Mouse (Mus musculus): ENCODE data around the gene Glod4. TPM values are rescaled to one million over a fixed set of nuclear protein-coding genes. Genes with fewer than 3 reads are reported as not detected.

Glod4 gene
- polyA plus RNA-seq, 1 experiment from 2014 or later = 123 TPM

DNA sequence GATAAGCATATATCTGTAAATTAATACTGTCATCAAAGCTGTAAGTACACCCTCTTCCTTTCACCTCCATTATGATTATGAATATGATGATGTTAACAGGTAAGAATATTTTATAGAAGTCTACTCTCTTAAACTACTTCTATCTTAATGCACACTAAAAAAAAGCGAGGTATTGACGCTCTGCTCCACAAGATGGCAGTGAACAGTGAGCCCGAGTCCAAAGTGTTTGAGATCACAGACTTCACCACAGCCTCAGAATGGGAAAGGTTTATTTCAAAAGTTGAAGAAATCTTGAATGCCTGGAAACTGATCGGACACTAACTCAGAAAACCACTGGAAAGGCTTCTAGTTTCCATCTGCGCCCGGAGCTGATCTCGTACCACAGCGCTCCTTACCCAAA is 149.9 kb downstream of the Glod4 start:
- ATAC-seq = no peak
- Histone ChIP-seq H3K9ac (ENCODE audit: low read depth, low read length) (no peak overlapping the region), H3K27ac (ENCODE audit: low read length) (no peak overlapping the region), H3K4me3 (ENCODE audit: low read depth, low read length) (no peak overlapping the region), H3K36me3 (ENCODE audit: control insufficient read depth, insufficient read depth, low read length) (peaks cover 2% of the 10 kb centered on the region; the same call in 1 of the 2 replicates), H3K4me1 (ENCODE audit: control insufficient read depth, insufficient read depth, low read length) (no peaks in the 10 kb centered on the region), H3K4me2 (ENCODE audit: low read length) (no peak overlapping the region), H3K27me3 (ENCODE audit: control insufficient read depth, insufficient read depth, low read depth, low read length) (no peaks in the 10 kb centered on the region), H3K9me3 (replicated peaks; ENCODE audit: control insufficient read depth, low read length, poor library complexity, severe bottlenecking) (no peaks in the 10 kb centered on the region)
- WGBS = 92% methylated on average over 8 of the region's 8 CpGs

DNA sequence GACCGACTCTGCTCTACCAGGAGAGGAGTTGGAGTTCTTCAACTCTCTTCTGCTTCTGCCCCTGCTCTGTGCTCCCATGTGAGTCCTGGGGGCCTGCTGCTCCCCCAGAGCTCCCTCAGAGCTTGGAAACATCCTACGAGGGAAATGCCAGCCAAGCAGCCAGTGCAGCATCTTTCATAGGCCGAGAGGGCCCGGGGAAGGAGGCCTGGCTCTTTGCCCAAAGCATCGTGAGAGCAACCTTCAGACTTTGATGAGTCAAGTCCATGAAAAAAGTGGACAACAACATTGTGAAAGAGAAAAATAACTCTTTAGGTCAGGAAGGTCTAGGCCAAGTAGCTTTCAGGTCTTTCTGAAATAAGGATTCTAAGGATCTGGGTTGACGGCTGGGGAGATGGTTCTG is 153.7 kb downstream of the Glod4 start:
- 82% methylated on average over 6 of the region's 6 CpGs for WGBS
- Histone ChIP-seq H3K27ac (ENCODE audit: low read length) (no peak overlapping the region), H3K9ac (ENCODE audit: low read depth, low read length) (no peak overlapping the region), H3K27me3 (ENCODE audit: control insufficient read depth, insufficient read depth, low read depth, low read length) (no peaks in the 10 kb centered on the region), H3K4me1 (ENCODE audit: control insufficient read depth, insufficient read depth, low read length) (no peaks in the 10 kb centered on the region), H3K4me2 (ENCODE audit: low read length) (no peak overlapping the region), H3K4me3 (ENCODE audit: low read depth, low read length) (no peak overlapping the region), H3K36me3 (ENCODE audit: control insufficient read depth, insufficient read depth, low read length) (no peaks in the 10 kb centered on the region; the same call in 1 of the 2 replicates), H3K9me3 (replicated peaks; ENCODE audit: control insufficient read depth, low read length, poor library complexity, severe bottlenecking) (no peaks in the 10 kb centered on the region)
- ATAC-seq = no peak

- H3K27ac ChIP-seq (ENCODE audit: low read length) = no peak overlapping the region
- no peaks in the 10 kb centered on the region for H3K9me3 ChIP-seq (replicated peaks; ENCODE audit: control insufficient read depth, low read length, poor library complexity, severe bottlenecking)
- H3K4me1 ChIP-seq (ENCODE audit: control insufficient read depth, insufficient read depth, low read length) = no peaks in the 10 kb centered on the region
- H3K9ac ChIP-seq (ENCODE audit: low read depth, low read length) = no peak overlapping the region
- H3K4me3 ChIP-seq (ENCODE audit: low read depth, low read length) = no peak overlapping the region
- no peak overlapping the region for H3K4me2 ChIP-seq (ENCODE audit: low read length)
- WGBS = 91% methylated on average over 4 of the region's 4 CpGs
- no peaks in the 10 kb centered on the region; the same call in 1 of the 2 replicates for H3K36me3 ChIP-seq (ENCODE audit: control insufficient read depth, insufficient read depth, low read length)
- H3K27me3 ChIP-seq (ENCODE audit: control insufficient read depth, insufficient read depth, low read depth, low read length) = no peaks in the 10 kb centered on the region
- ATAC-seq = no peak
These were observed 155.0 kb downstream of the Glod4 start for GRCm38 (mm10) chr11:76088506-76088905.

DNA sequence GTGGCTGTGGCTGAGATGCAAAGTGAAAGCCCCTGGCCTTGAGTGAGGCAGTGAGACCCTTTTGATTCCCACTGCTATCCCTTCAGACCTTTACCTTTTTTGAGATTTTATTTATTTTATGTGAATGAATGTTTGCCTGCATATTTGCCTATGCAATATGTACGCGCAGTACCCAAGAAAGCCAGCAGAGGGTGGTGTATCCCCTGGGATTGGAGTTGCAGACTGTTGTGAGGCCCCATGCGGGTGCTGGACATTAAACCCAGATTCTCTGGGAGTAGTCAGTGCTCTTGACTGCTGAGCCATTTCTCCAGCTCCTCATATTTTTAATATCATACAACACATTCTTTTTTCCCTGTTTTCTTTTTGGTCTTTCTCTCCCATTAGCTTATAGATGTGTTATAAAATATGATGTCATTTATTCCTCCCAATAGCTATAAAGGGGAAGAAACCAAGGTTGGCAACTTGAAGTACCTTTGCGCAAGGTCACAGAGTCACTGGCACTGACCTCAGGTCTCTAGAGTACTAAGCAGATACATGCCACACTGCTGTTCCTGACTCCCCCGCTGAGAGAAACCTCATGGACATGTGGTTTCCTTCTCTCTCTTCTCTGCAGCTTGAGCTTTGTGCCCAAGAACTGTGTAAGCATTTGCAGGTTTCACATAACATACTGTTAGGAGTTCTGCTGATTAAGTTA is 157.5 kb downstream of the Glod4 start:
- Histone ChIP-seq H3K27ac (ENCODE audit: low read length) (no peak overlapping the region), H3K9me3 (replicated peaks; ENCODE audit: control insufficient read depth, low read length, poor library complexity, severe bottlenecking) (no peaks in the 10 kb centered on the region), H3K27me3 (ENCODE audit: control insufficient read depth, insufficient read depth, low read depth, low read length) (no peaks in the 10 kb centered on the region), H3K4me3 (ENCODE audit: low read depth, low read length) (no peak overlapping the region), H3K9ac (ENCODE audit: low read depth, low read length) (no peak overlapping the region), H3K36me3 (ENCODE audit: control insufficient read depth, insufficient read depth, low read length) (peaks cover 14% of the 10 kb centered on the region), H3K4me1 (ENCODE audit: control insufficient read depth, insufficient read depth, low read length) (no peaks in the 10 kb centered on the region), H3K4me2 (ENCODE audit: low read length) (no peak overlapping the region)
- ATAC-seq = no peak
- WGBS = 69% methylated on average over 5 of the region's 5 CpGs

DNA sequence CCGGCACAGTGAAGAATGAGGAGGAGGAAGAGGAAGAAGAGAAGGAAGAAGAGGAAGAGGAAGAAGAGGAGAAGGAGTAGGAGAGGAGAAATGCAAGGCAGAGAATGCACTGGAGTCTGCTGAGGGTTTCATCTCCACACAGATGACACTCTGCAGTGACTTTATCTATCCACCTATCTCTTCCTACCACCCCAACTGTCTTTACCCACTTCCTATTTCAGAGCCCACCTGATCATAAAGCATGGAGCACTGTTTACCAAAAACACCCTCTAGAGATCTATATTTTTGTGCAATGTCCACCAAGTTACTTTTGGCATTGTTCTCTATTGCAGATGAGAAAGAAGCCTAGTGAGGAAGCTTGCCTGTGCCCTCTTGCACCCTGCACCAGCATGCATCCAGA is 158.6 kb downstream of the Glod4 start:
- H3K27me3 ChIP-seq (ENCODE audit: control insufficient read depth, insufficient read depth, low read depth, low read length) = no peaks in the 10 kb centered on the region
- no peaks in the 10 kb centered on the region for H3K9me3 ChIP-seq (replicated peaks; ENCODE audit: control insufficient read depth, low read length, poor library complexity, severe bottlenecking)
- no peak for ATAC-seq
- H3K4me2 ChIP-seq (ENCODE audit: low read length) = no peak overlapping the region
- no peak overlapping the region for H3K9ac ChIP-seq (ENCODE audit: low read depth, low read length)
- 93% methylated on average over 1 of the region's 1 CpGs for WGBS
- H3K4me1 ChIP-seq (ENCODE audit: control insufficient read depth, insufficient read depth, low read length) = no peaks in the 10 kb centered on the region
- H3K4me3 ChIP-seq (ENCODE audit: low read depth, low read length) = no peak overlapping the region
- peaks cover 24% of the 10 kb centered on the region for H3K36me3 ChIP-seq (ENCODE audit: control insufficient read depth, insufficient read depth, low read length)
- no peak overlapping the region for H3K27ac ChIP-seq (ENCODE audit: low read length)

DNA sequence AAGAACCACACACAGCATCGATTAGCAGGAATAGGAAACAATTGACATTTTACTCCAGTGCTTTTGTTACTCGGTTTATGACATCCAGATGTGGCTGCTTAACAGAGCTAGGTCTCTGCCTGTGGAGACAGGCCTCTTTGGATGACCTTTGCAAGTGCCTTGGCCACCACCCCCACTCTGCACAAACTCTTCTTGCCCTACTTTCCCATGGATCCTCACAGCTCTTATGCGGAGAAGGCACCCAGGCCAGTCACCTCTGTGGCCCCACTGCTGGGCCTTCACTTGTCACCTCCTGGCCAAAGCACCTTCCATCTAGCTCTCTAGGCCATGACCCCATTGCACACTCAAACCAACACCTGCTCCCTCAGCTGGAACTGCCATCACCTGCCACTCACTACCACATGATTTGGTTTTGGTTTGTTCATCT is 159.6 kb downstream of the Glod4 start:
- H3K4me2 ChIP-seq (ENCODE audit: low read length) = no peak overlapping the region
- H3K4me1 ChIP-seq (ENCODE audit: control insufficient read depth, insufficient read depth, low read length) = no peaks in the 10 kb centered on the region
- no peaks in the 10 kb centered on the region for H3K27me3 ChIP-seq (ENCODE audit: control insufficient read depth, insufficient read depth, low read depth, low read length)
- ATAC-seq = no peak
- no peak overlapping the region for H3K9ac ChIP-seq (ENCODE audit: low read depth, low read length)
- no peaks in the 10 kb centered on the region for H3K9me3 ChIP-seq (replicated peaks; ENCODE audit: control insufficient read depth, low read length, poor library complexity, severe bottlenecking)
- H3K27ac ChIP-seq (ENCODE audit: low read length) = no peak overlapping the region
- H3K36me3 ChIP-seq (ENCODE audit: control insufficient read depth, insufficient read depth, low read length) = peaks cover 29% of the 10 kb centered on the region
- H3K4me3 ChIP-seq (ENCODE audit: low read depth, low read length) = no peak overlapping the region
- WGBS = 86% methylated on average over 3 of the region's 3 CpGs

DNA sequence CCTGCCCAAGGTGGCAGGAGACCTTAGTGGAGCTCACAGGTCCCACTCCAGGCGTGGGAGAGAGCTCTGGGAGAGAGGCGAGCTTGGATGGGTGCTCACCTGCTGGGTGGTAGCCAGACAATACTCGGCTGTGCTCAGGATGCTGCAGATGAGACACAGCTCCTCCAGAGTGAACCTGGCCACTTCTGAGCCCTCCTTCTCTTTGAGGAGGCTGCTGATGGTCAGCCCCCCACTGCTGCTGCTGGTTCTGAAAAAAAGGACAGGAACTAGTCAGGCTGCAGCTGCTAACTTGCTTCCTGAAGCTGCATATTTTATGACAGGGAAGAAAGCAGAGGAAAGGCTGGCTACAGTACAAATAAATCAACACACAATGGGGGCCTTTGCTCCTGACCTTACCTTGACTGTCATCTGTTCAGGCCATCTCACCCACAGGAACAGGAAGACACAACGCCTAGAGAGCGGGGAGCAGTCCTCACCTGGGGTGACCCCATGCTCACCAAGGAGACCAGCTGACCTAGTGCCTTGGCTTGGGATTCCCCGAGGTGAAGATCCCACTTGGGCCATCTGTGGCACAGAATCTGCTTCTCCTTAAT is 162.4 kb downstream of the Glod4 start:
- Histone ChIP-seq H3K9me3 (replicated peaks; ENCODE audit: control insufficient read depth, low read length, poor library complexity, severe bottlenecking) (no peaks in the 10 kb centered on the region), H3K27me3 (ENCODE audit: control insufficient read depth, insufficient read depth, low read depth, low read length) (no peaks in the 10 kb centered on the region), H3K9ac (ENCODE audit: low read depth, low read length) (no peak overlapping the region), H3K36me3 (ENCODE audit: control insufficient read depth, insufficient read depth, low read length) (peaks cover 32% of the 10 kb centered on the region), H3K27ac (ENCODE audit: low read length) (no peak overlapping the region), H3K4me2 (ENCODE audit: low read length) (no peak overlapping the region), H3K4me1 (ENCODE audit: control insufficient read depth, insufficient read depth, low read length) (no peaks in the 10 kb centered on the region), H3K4me3 (ENCODE audit: low read depth, low read length) (no peak overlapping the region)
- WGBS = 83% methylated on average over 6 of the region's 6 CpGs
- ATAC-seq = no peak

DNA sequence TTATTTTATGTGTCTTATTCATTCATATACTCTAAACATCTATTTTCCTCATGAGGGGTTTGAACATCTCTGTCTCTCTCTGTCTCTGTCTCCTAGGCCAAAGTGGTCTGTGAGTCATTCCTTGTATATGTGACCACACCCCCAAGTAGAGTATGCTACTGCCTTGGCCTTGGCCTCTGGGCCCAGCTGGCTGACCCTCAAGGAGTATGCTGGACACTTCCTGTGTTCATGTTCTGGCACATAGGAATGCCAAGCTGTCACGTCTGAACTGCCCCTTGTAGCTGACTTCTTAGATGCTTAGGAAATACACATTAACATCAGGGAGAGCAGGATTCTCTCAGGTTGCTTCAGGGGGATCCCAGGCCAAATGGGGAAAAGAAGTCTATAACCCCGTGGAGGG is 163.2 kb downstream of the Glod4 start:
- WGBS = 83% methylated on average over 2 of the region's 2 CpGs
- H3K9me3 ChIP-seq (replicated peaks; ENCODE audit: control insufficient read depth, low read length, poor library complexity, severe bottlenecking) = no peaks in the 10 kb centered on the region

GRCm38 (mm10) chr11:76077341-76077740 is 166.2 kb downstream of the Glod4 start:
- Histone ChIP-seq H3K36me3 (ENCODE audit: control insufficient read depth, insufficient read depth, low read length) (peaks cover 31% of the 10 kb centered on the region), H3K4me3 (ENCODE audit: low read depth, low read length) (no peak overlapping the region), H3K27ac (ENCODE audit: low read length) (no peak overlapping the region), H3K9me3 (replicated peaks; ENCODE audit: control insufficient read depth, low read length, poor library complexity, severe bottlenecking) (no peaks in the 10 kb centered on the region), H3K4me2 (ENCODE audit: low read length) (no peak overlapping the region), H3K9ac (ENCODE audit: low read depth, low read length) (no peak overlapping the region), H3K27me3 (ENCODE audit: control insufficient read depth, insufficient read depth, low read depth, low read length) (no peaks in the 10 kb centered on the region), H3K4me1 (ENCODE audit: control insufficient read depth, insufficient read depth, low read length) (no peaks in the 10 kb centered on the region)
- 88% methylated on average over 6 of the region's 6 CpGs for WGBS
- ATAC-seq = no peak

More for the DNA sequence above, 163.2 kb downstream of the Glod4 start:
- H3K4me2 ChIP-seq (ENCODE audit: low read length) = no peak overlapping the region
- H3K27me3 ChIP-seq (ENCODE audit: control insufficient read depth, insufficient read depth, low read depth, low read length) = no peaks in the 10 kb centered on the region
- H3K36me3 ChIP-seq (ENCODE audit: control insufficient read depth, insufficient read depth, low read length) = peaks cover 32% of the 10 kb centered on the region
- no peaks in the 10 kb centered on the region for H3K4me1 ChIP-seq (ENCODE audit: control insufficient read depth, insufficient read depth, low read length)
- no peak for ATAC-seq
- no peak overlapping the region for H3K9ac ChIP-seq (ENCODE audit: low read depth, low read length)
- no peak overlapping the region for H3K27ac ChIP-seq (ENCODE audit: low read length)
- H3K4me3 ChIP-seq (ENCODE audit: low read depth, low read length) = no peak overlapping the region
